Mouse (Mus musculus) CD4-positive helper T cell, adult 2 months (primary cell): Measurements from ENCODE around the gene Nav1.
A peak's percentile ranks its signal among the peaks of the same experiment; 100 is the strongest.

ENCODE experiments used
- DNase-seq: peaks from one replicate; pipeline ENCODE4 v3.0.0-alpha.2; 2012; ENCODE audit warnings: low read depth, missing footprints, low spot score

The Nav1 gene

DNA sequence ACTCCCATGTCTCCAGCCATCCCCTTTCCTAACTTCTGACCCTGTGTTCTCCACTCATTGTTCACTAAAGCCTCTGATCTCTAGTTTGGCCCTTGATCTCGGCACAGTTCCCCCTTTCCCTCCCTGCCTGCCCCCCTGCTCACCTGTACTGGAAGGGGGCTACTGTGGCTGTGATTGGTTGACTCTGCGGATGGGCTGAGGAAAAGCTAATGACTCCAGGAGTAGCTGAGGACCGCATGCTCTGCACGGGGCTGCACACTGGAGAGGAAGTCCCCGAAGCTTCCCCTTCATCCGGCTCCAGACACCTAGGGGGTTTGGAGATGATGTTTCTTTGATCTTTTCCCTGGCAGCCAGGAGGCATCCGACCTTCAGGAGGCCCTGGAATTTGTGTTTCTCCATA lies at the start of gene Nav1:
Gene Nav1, minus strand, starts transcription at position 277 of the 400 bp plus-strand sequence.
- DNase-seq = no peak

DNA sequence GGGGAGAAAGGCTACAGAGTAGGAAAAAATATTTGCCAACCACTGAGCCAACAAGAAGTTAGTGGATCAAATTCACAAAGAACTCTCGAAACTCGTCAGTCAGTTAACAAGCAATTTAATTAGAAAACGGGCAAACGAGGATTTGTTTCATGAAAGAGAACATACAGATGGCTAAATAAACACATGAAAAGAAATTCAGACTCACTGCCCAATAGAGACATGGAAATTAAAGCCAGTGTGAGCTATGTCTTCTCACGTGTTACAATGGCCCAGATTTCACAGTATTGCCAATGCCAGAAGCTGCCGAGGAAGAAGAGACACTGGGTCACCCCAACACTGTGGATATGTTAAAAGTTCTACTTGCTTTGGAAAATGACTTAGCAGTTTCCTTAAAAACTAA lies 46.8 kb upstream of the Nav1 start:
- no peak for DNase-seq

GRCm38 (mm10) chr1:135645459-135646195 lies 38.5 kb upstream of the Nav1 start:
- no peak for DNase-seq

- DNase-seq = no peak
Measured at GRCm38 (mm10) chr1:135644110-135644509, 37.0 kb upstream of the Nav1 start.

DNA sequence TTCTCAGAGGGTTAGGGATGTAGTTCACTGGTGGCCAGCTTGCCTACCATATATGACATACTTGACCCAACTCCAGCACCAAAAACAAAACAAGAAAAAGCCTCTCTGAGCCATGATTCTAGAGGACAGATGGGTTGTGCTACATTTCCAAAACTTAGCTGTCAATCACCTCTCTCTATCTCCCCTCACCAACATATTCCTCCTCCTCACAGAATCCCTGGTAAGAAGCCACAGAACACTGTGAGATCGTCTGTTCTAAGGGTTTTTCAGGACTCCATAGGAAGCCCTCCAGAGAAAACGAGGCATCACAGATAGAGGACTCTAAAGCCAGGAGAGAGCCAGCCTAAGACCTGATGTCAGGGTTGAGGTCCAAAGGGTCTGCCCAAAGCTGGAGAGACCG lies 36.6 kb upstream of the Nav1 start:
- no peak for DNase-seq

DNA sequence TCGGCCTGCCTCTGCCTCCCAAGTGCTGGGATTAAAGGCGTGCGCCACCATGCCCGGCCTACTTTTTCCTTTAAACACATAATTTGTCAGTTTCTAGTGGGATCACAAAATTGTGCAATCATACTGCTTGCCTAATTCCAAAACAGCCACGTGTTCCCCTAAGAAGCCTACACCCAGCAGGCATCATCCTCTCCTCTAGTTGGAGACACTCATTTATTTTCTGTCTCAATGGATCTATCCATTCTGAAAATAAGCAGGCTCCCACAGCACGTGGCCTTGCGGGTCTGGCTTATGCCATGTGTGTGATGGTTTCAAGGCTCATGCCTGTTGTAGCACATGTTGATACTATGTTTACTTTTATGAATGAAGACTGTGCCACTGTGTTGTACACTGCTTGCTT lies 32.8 kb upstream of the Nav1 start:
- no peak for DNase-seq

DNA sequence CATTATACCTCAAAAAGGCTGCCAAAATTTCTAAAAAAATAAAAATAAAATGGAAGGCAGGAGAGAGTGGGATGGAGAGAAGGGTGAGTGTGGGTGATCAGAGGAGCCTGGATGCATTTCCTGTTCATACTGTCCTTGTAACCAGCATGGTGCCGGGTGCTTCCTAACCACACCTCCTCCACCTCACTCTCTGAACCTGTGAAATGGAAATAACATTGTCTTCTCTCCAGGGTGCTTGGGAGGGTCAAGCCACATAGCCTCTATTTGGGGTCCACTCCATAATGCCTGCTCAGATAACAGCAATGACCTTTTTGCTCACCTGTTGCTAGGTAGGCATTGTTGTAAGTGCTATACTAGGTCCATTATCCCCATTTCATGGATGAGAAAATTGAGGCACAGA lies 32.0 kb upstream of the Nav1 start:
- no peak for DNase-seq

DNA sequence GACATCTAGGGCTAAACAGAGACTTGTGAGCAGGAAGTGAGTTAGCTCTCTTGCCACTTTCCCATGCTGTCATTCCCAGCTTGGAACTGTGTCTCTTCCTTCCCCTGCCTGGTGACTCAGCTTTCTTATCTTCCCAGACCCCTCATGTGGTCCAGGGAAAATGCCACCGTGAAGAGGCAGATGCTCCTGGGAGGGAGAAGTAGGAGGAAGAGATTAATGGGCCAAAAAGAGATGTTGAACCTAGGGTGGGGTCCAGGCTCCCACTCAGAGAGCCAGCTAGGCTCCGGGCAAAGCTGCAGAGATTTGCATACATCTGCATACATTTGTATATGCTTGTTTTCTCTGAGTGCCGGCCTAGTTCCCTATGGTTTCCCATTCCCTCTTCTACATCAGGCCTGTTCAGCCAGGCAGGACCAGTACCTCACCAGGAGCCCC lies 30.5 kb upstream of the Nav1 start:
- no peak for DNase-seq

DNA sequence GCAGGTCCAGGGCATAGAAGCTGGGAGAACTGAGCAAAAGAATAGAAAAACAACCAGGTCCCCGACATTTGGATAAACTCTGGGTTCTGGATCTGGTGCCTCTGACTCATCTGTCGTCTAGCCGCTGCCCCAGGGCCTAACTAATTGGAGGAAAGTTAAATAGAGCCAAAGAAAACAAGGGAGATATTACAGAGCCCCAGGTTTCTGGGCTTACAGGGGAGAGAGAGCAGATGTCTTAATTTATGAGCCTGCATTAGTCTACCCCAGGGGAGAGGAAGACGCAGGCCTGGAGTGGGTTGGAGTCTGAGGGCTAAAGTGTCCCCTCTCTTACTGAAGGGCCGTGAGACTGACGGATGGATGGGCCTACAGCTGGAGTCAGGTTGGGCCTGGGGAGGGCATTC lies 29.0 kb upstream of the Nav1 start:
- DNase-seq = no peak

GRCm38 (mm10) chr1:135635323-135636064 lies 28.4 kb upstream of the Nav1 start:
- peak; percentile 25 for DNase-seq

DNA sequence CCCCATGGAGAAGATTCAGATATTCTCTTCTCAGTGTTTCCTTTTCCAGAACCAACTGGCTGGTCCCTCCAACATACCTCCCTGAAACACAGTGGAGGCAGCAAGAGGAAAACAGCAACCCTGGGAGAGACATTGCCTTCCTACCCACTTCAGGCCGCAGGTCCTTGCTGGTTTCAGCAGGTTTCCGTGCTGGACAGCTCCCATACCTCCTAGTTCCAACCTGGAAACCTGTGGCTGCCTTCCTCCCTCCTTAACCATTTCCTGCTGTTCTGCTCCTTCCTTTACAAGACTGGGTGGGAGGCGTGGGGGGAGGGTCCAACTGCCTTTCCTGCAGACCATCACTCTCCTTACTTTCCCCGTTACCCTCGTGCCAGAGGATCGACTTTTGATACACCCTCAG lies 27.7 kb upstream of the Nav1 start:
- DNase-seq = no peak

- no peak for DNase-seq
Measured at GRCm38 (mm10) chr1:135633884-135634283, 26.8 kb upstream of the Nav1 start.

GRCm38 (mm10) chr1:135633478-135633877 lies 26.4 kb upstream of the Nav1 start:
- DNase-seq = no peak

DNA sequence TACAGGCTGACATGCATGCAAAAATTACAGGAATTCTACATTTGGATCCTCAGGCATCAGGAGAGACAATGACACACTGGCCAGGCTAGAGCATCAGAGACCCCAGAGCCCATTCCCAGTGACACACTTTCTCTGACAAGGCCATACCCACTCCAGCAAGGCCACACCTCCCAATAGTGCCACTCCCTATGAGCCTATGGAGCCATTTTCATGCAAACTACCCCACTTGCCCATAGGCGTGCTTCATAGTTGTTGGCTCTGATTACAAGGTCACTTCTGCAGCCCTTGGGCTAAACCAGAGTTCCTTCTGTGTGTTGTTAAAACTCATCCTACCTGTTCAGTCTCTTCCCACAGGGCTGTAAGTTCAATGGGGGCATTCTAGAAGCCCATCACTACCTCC lies 25.1 kb upstream of the Nav1 start:
- no peak for DNase-seq

DNA sequence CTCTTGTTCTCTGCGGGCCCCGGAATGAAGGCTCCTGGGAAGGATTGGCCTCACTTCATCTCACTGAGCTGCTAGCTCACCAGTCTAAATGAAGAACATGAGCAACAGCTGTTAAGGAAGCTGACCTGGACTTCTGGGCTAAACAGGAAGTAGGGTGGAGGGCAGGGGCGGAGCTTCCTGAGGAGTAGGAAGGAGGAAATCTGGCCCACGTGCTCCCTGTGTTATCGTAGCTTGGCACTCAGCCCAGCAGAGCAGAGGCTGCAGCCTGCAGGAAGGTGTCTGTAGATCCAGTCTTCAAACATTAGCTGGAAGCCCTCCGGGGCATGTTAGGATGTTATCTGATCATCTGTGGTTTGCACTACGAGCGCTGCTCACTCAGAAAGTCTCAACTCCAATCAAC lies 24.4 kb upstream of the Nav1 start:
- DNase-seq = peak; percentile 76

- DNase-seq = no peak
Measured at GRCm38 (mm10) chr1:135629846-135630245, 22.8 kb upstream of the Nav1 start.

GRCm38 (mm10) chr1:135626218-135626617 lies 19.1 kb upstream of the Nav1 start:
- DNase-seq = no peak

DNA sequence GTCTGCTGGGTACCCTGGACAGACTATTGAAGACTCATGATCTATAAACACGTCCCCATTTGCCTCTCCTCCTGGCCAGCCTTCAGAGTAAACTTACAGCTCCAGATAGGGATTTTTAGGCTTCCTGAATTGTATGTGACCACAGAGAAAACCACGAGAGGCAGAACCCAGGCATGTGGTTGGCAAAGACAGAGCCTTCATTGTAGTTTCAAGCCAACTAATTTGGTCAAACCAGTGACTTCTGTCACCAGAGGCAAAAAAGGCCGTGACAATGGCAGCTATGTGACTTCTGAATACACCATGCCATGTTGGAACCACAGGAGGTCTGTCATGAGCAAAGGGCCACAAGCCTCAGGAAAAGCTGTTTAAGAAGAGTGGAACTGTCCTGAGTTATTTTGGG lies 18.6 kb upstream of the Nav1 start:
- DNase-seq = no peak

- no peak for DNase-seq
Measured at GRCm38 (mm10) chr1:135624646-135625045, 17.6 kb upstream of the Nav1 start.

DNA sequence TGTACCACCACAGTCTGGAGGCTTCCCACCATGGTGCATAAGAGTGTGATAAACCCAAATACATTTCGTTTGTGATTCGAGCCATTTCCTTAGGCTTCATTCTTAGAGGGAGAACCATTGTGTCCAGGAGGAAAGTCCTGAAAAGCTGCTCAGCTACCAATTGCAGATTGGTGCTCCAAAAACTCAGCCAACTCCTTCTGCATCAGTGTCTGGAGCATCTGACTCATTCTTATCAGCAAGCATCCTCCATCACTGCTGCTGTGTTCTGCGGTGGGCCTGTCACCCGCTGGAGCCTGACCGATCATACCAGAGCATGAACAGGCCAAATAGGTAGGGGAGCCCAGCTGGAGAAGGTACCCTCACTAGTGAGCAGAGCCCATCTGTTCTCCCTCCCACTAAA lies 16.0 kb upstream of the Nav1 start:
- no peak for DNase-seq

DNA sequence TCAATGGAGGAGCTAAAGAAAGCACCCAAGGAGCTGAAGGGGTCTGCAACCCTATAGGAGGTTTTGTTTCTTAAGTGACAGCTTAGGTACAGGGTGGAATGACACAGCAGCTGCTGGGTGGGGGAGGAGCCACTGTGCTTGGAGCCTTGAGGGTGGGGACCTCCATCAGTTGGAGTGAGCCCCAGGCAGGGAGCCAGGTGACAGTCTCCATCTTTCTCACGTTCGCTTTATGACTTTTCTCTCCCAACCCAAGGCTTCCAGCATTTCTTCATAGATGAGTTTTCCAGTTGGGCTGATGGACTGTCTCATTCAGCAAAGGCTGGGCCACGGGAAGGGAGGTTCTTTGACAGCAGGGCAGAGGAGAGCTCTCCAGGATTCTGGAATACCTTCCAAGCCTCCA lies 14.2 kb upstream of the Nav1 start:
- no peak for DNase-seq

- no peak for DNase-seq
Measured at GRCm38 (mm10) chr1:135619932-135620391, 12.9 kb upstream of the Nav1 start.

GRCm38 (mm10) chr1:135619130-135619529 lies 12.0 kb upstream of the Nav1 start:
- DNase-seq = no peak
